Mouse (Mus musculus): ENCODE results near the gene Sdk1.

- TF ChIP-seq GATA1 (IDR thresholded peaks at IDR 0.05; ENCODE audit: borderline replicate concordance, low read length) (no peak), FLI1 (IDR thresholded peaks at IDR 0.05; ENCODE audit: low read length) (no peak)
These were observed 486.7 kb downstream of the Sdk1 start for GRCm38 (mm10) chr5:141727968-141728367.

All from megakaryocyte, embryonic 14.5 days (primary cell).